Mouse (Mus musculus) cerebellum, postnatal 25 days (tissue): ENCODE results near the gene Abcd4.
A peak's percentile ranks its signal among the peaks of the same experiment; 100 is the strongest.

Source experiments
- DNase-seq, 2 experiments: peaks; one replicate each; pipeline ENCODE4 v3.0.0; 2021; ENCODE audit warnings: mixed read lengths in 2 of 2

The Abcd4 gene

DNA sequence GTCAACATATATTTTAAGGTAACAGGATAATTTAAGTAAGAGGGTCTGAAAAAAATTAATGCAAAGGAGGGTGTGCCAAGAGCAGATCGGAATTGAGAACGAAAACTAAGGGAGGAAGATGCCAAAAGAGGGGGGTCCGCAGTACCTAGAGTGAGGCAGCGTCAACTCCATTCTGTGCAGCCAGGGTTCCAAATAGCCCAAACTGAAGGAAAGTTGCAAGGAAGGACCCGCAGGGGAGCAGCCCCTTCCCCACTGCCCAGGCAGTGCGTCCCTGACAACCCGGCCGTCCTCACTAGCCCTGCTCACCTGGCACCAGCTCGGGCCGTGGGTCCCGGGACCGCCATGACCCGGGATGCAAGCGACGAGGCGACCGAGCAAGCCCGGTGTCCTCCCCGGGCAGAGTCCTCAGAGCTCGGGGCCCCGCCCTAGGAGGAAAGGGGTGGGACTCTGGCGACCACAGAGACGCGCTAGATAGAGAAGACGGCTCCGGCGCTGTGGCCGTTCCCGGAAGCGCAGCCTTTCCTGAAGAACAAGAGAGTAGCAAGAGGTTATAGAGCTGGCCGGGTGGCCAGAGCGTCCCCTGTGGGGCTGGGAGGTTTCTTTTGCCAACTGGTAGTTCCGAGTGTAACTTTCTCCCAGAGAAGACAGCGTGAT lies at the start of gene Abcd4:
Gene Abcd4 (minus strand): TSS at position 437 of the 654 bp plus-strand sequence.
- DNase-seq: peak; percentile 93 to 96

DNA sequence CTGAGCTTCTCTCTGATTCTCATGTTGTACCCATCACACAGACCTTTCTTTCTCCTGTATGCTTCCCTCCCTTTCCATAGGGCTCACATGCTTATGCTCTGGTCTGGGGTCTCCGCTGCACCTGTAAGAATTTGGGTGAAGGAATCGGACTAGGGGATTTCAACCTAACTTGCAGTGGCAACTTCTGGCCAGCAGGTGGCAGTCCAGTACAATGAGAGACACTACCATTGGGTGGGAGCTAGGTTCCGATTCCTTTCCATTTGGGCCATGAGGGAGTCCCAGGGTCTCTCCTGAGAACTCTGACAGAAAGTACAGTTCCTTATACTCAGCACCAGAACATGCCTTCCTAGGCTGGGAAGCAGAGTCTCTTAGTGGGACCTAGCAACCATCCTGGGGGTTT lies 36.7 kb upstream of the Abcd4 start:
- peak; percentile 81 to 86 for DNase-seq

DNA sequence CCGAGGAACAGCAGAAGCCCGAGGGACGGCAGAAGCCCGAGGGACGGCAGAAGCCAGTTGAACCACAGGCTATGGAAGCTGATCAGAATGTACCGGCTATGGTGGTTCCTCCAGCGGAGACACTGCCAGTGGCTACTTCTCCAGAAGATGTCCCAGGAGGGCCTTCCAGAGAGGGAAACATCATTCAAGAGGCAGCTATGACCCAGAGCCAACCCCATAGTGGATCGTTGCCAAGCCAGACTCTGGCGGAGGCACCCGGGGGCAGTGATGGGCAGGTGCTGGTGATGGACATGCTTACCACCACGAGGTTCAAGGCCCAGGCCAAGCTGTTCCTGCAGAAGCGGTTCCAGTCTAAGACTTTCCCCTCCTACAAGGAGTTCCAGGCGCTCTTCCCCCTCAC lies 33.0 kb upstream of the Abcd4 start:
- peak in 1 of 2 experiments; percentile 33 for DNase-seq

DNA sequence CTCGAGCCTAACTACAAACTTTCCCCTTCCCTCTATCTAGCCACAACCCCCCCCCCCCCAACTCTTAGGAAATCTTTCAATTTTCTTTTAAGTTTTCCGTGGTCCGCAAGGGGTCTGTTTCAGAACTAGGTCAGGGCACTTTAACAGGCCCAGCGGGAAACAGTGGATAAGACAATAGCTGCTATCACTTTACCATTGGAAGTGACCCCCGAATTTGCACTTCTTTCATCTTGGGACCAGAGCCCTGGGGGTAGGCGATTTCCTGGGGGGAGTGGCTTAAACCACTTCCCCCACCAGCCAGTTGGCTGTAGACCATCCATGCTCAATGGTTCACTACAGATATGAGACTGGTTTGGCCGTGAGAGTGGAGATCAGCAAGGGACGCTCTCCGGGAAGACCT lies 23.4 kb upstream of the Abcd4 start, which contains the start of gene Vrtn:
Gene Vrtn (plus strand): TSS at position 366 of the 400 bp plus-strand sequence.
- no peak for DNase-seq

DNA sequence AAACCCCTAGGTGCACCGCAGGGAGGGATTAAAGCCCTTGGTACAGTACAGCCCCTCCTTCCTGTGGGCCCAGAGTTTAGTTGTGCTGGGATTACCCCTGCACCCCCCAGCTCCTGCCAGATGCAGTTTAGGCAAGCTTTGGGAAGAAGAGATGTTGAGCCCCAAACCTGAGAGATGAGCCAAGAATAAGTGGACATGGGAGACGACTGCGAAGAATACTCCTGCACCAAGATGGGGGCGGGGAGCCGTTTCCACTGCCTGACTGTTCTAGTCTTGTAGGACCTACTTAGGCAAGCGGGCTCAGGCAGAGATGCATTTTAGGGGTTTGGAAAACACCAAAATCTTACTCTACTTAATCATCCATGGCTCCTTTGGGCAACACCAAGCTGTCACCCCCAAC lies 23.0 kb upstream of the Abcd4 start:
- DNase-seq: no peak

DNA sequence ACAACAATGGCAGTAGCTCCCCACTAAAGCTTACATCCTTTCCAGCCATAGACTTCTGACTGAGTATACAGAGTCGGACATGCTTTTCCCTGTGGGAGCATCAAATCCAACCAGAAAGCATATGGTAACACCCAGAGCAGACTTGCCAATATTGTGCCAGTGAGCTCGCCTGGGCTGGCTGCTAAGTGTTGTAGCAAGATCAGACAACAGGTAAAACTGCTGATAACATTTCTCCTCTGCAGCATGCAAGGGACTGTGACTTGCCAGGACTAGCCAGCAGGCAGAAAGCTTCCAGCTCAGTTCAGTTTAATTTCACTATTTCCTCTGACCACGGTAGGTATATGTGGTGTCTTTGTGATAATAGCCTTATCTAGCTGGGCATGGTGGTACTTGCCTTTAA lies 14.7 kb upstream of the Abcd4 start:
- DNase-seq: no peak

DNA sequence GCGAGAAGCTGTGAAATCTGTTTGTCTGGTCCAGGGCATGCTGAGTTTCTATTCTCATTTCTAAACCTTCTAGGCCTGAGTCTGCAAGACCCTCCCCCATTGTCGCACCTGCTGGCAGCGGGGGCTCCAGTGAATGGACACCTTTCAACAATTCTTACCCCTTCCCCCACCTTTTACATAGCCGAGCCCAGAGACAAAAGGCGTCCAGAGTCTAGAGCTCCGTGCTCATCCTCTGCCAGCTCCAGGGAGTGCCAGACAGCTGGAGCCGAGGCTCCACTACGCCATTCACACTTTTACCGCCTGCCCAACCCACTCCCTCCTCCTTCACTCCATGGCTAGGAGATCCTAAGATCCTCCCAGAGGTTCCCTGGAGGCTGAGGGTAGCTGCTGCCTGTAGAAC lies 7.9 kb upstream of the Abcd4 start:
- DNase-seq: no peak

DNA sequence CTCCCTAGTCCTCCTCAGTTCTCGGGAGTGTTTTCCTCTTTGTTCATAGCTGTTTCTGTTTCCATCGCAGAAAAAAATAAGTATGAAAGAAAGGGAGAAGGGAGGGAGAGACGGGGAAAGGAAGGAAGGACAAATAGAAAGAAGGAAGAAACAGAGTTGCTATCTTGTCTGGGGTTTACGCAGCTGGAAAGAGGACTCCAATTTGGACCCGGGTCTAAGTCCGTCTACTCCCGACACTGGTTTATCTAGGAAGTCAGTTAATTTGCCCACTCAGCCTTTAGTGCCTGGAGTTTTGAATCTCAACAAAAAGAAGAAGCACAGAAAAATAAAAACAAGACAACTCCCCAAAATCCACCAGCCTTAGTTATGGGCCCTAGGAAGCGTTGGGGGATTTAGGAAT lies 7.4 kb upstream of the Abcd4 start:
- DNase-seq: no peak

DNA sequence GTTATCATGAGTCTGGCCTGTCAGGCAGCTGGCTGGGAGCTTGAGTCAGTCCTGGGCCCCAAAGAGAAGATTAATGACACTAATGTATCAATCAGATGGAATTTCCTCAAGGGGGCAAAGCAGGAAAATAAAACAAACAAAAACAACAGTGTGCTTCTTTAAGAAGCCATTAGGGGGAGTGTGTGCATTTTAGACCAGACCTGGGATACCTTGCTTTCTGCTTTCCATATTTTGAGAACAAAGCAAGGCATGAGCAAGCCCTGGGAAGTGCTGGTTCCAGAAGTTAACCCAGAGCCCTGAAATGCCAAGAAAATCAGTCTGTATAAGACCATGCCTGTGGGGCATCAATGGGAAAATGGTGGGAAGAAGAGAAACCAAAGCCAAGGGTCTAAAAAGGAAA lies 3.8 kb upstream of the Abcd4 start:
- DNase-seq: no peak

DNA sequence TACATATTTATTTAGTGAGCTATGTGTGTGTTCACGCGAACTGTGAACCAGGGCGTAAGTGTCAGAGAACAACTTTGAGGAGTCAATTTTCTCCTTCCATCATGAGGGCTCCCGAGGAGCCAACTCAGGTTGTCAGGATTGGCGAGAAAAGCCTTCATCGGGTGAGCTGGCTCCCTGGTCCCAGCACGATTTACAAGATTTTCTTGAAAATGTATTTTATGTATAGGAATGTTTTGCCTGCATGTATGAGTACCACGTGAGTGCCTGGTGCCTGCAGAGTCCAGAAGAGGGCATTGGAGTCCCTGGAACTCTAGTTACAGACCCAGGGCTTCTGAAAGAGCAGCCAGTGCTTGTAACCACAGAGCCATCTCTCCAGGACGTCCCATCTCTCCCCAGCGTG lies 450 bp upstream of the Abcd4 start:
- peak in 1 of 2 experiments; percentile 39 for DNase-seq

DNA sequence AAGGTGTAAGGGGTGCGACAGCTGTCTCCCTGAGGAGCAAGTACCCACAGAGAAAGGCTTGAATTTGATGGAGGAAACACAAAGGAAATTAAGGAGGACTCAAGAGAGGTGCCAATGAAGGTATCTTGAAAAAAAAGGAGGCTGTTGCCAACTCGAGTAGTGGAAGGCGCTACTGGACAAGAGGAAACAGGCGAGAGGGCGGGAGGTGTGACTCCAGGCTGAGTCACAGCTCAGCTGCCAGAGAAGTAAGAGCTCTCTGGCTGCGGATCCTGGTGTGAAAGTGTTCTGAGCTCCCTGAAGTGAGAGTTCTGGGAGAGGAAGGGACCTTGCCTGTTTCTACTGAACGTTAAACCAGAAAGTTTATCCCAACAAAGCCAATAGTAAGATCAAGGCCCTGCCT lies 2.7 kb downstream of the Abcd4 start:
- no peak for DNase-seq

DNA sequence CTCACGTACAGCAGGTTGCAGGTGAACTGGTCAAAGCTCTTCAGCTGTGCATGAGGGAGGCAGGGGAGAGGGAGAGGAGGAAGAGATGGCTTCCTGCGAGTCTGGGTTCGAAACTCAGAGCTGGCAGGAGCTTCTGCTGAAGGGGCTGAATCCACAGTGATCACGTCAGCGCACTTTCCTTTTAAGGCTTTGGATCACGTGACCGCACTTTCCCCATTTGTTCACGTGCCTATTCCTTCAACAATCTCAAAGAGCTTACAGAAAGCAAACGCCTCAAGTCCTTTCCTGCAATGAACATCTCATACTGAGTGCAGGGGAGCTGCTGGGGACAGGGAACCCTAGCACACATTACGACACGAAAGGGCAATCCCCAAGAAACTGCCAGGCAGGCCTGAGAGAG lies 3.2 kb downstream of the Abcd4 start:
- no peak for DNase-seq

DNA sequence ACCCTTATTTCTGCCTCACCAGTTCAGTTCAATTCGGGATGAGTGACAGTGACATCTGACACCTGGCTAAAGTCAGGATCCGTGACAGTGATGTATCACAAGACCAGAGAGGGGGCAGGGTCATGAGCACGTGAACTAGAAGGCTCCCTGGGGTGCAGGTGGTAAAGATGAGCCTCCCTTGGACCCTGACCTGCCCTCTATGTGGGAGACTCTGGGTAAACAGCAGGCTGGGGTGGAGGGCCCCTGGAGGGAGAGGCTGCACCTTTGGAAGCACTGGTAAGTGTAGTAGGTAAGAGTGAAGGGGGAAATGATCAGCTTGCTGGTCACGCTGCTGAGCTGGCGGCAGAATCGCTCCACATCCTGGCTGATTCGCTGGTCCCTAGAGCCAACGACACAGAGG lies 4.7 kb downstream of the Abcd4 start:
- no peak for DNase-seq

DNA sequence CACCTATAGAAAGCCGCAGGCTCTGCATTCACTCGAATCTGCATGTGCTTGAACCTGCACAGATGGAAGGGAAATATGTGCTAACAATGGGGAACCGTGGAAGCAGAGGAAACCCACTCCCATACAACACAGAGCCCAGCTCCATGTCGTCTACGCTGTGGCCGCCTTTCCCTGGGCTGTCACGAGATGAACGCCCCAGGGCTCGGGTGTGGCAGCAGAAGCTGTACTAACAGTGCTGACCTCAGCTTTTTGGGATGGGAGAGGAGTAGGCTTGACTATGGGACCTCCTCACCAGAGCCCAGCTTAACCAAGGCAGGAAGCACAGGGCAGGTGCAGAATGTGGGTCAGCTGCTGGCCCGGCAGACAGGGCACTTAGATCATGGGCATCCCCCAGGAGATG lies 5.5 kb downstream of the Abcd4 start:
- no peak for DNase-seq

DNA sequence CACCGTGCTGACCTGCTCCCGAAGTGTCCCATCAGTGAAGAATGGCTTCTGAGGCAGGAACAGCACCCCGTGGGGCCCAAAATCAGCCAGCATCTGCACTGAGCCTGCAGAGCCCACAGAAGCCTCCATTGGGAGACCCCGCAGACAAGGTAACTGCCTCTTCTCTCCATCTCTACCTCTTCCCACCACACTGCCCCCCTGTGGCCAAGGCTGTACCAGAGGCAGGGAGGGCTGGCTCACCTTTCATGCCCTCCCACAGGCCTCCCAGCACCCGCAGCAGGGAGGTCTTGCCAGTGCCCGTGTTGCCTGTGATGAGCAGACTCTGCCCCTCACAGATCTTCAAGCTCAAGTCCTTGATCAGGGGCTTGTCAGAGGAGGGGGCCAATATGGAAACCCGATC lies 11.4 kb downstream of the Abcd4 start:
- peak in 1 of 2 experiments; percentile 45 for DNase-seq

DNA sequence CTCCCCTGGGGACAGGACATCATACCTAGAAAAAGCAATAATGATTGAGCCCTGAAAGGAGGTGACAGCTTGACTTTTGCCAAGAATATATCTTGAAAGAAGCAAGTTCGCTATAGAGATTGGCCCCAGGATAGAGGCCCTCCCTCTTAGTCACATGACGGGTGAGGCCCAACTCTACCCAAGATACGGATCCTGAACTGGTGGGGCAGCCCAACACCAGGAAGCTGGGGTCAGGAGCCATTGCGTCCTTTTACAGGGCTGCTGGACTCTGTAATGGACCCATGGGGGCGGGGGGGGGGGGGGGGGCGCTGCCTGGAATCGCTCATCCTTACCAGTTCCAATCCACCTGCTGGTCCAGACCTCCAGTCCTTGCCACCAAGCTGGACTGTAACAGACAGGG lies 13.2 kb downstream of the Abcd4 start:
- DNase-seq: no peak

DNA sequence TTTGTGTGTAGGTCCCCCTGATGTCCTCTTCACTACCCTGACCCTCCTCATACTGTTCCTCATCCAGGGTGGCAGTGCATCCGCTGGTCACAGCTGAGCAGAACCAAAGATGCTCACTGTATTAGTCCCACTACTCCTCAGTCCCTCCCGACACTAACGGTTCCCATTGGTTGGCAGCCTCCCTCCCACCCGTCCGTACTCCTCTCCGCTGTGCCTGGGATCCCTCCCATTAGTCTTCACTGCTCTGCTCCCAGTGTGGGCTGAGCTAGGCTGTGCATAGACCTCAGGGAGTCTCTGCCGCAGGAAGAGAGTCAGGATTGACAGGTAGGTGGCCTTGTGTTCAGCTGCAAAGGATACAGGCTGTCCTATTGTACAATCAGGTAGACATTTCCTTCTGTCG lies 18.9 kb downstream of the Abcd4 start:
- no peak for DNase-seq

DNA sequence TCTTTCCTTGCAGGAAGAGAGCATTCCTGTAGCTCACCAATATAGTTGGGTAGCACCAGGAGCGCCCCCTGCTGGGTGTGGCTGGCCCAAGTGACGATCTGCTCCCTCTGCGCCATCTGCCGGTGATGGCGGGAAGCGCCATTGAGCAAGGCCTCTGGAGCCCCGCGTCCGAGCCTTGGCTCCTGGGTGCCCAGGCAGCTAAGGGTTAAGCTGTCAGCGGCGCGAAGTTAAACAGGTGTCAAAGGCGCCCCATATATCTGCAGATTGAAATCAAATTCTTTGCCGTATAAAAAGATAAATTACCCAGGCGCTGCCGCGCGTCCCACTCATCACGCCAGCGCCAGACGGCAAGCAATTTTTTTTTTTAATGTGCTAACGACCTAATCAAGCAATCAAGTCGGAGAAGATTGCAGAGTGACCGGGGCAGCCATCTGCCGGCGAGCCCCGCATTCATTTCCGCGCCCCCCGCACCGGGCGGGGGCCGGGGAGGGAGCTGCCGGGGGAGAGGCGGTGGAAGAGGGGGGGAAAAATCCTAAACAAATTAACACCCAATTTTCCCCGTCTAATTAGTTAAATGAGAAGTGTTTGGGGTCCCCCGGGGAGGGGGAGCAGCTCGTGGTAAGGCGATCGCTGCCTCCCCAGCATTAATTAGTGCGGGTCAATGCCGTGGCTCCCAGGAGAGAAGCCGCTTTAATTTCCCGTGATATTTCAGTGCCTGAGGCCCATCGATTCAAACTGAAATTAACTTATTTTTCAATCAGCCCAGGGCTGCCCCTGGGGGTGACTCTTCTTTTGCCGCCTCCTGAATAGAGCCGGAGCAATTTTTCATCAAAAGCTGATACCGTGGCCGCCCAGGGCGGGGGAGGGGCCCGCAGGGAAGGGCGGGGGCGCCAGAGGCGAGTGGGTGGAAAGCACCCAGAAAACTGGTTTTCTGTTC lies 27.1 kb downstream of the Abcd4 start:
- peak; percentile 99 for DNase-seq

DNA sequence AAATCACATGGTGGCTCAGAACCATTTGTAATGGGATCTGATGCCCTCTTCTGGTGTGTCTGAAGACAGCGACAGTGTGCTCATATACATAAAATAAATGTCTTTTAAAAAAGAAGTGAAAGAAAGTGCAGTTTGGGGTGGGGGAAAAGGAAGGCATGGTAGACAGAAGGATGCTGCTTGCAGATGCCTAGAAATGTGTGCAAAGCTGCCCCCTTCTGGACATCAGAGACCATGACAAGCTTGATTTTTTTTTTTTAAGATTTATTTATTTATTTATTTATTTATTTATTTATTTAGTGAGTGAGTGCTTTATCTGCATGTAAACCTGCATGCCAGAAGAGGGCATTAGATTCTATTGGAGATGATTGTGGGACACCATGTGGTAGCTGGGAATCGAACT lies 35.9 kb downstream of the Abcd4 start:
- DNase-seq: no peak

DNA sequence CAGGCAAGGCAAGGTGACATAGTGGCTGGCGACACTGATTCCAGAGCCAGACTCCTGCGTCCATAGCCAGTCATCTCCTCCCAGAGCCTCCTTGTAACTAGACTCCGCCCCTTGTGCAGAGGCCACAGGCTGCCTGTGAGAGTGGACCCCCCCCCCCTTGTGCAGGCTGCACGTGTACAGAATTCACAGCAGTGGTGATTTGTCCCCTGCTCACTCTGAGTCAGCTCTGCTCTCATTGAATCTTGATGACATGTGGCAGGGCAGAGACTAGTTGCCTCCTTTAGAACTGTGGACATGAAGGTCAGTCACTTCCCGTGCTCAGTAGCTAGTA lies 38.8 kb downstream of the Abcd4 start:
- DNase-seq: no peak

DNA sequence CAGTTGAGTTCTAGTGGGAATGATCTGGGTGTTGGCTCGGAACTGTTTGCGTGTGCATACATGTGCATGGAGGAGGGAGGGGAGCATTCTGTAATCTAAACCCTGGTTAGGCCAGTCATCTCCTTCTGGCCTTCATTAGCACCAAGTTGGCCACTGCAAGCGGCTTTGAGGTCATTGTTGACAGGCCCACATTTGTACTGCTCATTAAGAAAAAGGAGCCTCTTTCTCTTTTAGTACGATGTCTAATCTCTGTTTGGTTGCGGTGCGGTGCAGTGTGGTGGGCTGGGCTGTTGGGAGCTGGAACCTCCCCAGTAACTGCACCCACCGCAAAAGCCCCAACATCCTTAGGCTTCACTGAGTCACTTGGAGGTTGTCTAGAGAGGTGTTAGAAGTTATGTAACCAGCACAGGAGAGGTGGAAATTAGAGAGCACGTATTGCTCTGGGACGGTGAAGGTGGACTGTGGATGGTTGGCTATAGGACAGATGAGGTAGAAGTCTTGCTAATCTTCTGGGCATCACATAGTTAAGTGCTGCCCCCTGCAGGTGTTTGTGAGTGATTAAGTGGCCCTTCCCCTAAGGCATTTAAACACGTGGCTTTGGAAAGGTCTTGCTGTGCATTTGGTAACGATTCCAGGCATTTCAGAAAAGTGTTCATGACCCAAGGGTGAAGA lies 39.3 kb downstream of the Abcd4 start:
- no peak for DNase-seq

DNA sequence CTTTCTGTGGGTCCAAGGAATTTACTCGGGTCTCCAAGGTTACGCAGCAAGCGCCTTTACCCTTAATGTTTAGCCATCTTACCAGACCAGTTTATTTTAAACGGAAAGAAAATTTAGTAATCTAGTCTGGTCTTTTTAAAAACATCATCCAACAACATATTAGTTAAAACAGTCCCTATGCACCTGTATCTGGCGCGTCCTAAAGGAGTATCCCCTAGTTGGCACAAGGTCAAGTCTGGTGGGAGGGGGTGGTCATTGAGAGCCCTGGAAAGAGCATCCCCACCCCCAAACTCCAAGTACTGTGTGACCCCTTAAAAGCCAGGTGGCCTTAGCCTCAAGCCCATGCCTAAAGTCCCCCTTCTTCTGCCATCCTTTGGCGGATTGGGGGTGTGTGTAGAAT lies 44.1 kb downstream of the Abcd4 start:
- DNase-seq: no peak

DNA sequence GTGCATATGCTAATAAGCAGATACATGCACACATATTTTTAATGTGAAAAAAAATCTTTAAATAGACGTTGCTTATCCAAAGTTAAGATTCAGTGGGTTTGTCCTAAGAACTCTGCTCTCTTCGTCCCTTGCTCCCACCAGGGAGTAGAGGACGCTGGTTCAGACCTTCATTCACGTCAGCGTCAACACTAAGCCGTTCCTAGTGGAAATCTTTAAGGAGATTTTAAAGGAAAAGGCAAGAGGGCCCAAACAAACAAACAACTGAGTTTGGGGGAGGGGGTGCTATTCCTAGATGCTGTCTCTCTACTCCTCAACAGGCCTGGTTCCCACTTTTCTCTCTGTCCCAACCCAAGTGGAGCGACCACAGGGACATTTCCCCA lies 44.9 kb downstream of the Abcd4 start:
- no peak for DNase-seq
